Mouse (Mus musculus) midbrain, embryonic 13.5 days (tissue): ENCODE measurements around the gene B230219D22Rik. TPM values are rescaled to one million over a fixed set of nuclear protein-coding genes. Genes with fewer than 3 reads are reported as not detected.

Source experiments
- ATAC-seq: fragments of 200-750 bp; cut with Nextera tagmentation; 2 replicates; pipeline ENCODE4 v1.8.0; 2017; ENCODE audit warnings: mild to moderate bottlenecking, moderate TSS enrichment, moderate library complexity
- H3K27ac ChIP-seq: fragments of 300-500 bp; sonication (generic); 2 replicates; pipeline ENCODE4 v1.5.1; 2015; ENCODE audit warnings: inconsistent platforms, mild to moderate bottlenecking, moderate library complexity
- H3K27me3 ChIP-seq: fragments of 300-500 bp; sonication (generic); 2 replicates; pipeline ENCODE4 v1.6.1; 2015; ENCODE audit warnings: mild to moderate bottlenecking, inconsistent platforms
- H3K36me3 ChIP-seq: fragments of 300-500 bp; sonication (generic); 2 replicates; pipeline ENCODE4 v1.6.1; 2015; ENCODE audit warnings: mild to moderate bottlenecking, inconsistent platforms
- H3K4me1 ChIP-seq: fragments of 300-500 bp; sonication (generic); replicated peaks from 2 replicates; pipeline ENCODE4 v1.6.1; 2015; ENCODE audit warnings: inconsistent platforms
- H3K4me2 ChIP-seq: fragments of 300-500 bp; sonication (generic); replicated peaks from 2 replicates; pipeline ENCODE4 v1.6.1; 2015; ENCODE audit warnings: moderate library complexity, mild to moderate bottlenecking, inconsistent platforms
- H3K4me3 ChIP-seq: fragments of 300-500 bp; sonication (generic); replicated peaks from 2 replicates; pipeline ENCODE4 v1.5.1; 2015; ENCODE audit warnings: mild to moderate bottlenecking, inconsistent platforms
- H3K9ac ChIP-seq: fragments of 300-500 bp; sonication (generic); replicated peaks from 2 replicates; pipeline ENCODE4 v1.6.1; 2015; ENCODE audit warnings: mild to moderate bottlenecking, inconsistent platforms
- H3K9me3 ChIP-seq: fragments of 300-500 bp; sonication (generic); 2 replicates; pipeline ENCODE4 v1.6.1; 2016; ENCODE audit warnings: mild to moderate bottlenecking, inconsistent platforms
- WGBS: fragments of 180-500 bp; shearing (Covaris S2); methylation state at CpG from one replicate; pipeline ENCODE4 v1.1.7; 2015; 5-methylcytosine and 5-hydroxymethylcytosine counted together
- polyA plus RNA-seq: library from polyadenylated mRNA; unstranded; fragments of >200 nt; fragmentation: Nextera tagmentation; extraction: Ambion mirVana; gene quantifications from 2 replicates; pipeline ENCODE4 v1.2.1, GENCODE M21; 2015

Gene B230219D22Rik
- polyA plus RNA-seq, 1 experiment from 2014 or later, result 69.3 TPM

- no peaks in the 10 kb centered on the region for H3K4me1 ChIP-seq
- no peaks in the 10 kb centered on the region for H3K9me3 ChIP-seq
- no peak overlapping the region for H3K27ac ChIP-seq
- H3K36me3 ChIP-seq, result peaks cover 5% of the 10 kb centered on the region
- H3K4me2 ChIP-seq, result no peak overlapping the region
- no peak for ATAC-seq
- H3K27me3 ChIP-seq, result no peaks in the 10 kb centered on the region
- no peak overlapping the region for H3K4me3 ChIP-seq
- 89% methylated on average over 7 of the region's 7 CpGs for WGBS
- no peak overlapping the region for H3K9ac ChIP-seq
These were observed 37.8 kb downstream of the B230219D22Rik start for GRCm38 (mm10) chr13:55730716-55731115.

DNA sequence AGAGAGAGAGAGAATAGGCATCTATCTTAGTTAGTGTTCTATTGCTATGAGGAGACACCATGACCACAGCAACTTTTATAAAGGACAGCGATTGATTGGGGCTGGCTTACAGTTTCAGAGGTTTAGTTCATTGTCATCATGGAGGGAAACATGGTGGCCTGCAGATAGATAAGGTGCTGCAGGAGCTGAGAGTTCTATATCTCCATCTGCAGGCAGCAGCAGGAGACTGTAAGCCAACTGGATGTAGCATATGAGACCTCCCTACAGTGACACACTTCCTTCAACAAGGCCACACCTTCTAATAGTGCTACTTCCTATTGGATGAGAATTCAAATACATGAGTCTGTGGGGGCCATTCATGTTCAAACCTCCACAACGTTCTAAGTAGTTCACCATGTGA, 39.2 kb downstream of the B230219D22Rik start:
- H3K36me3 ChIP-seq, result no peaks in the 10 kb centered on the region
- no peak for ATAC-seq
- no peak overlapping the region for H3K4me2 ChIP-seq
- H3K4me3 ChIP-seq, result no peak overlapping the region
- no peak overlapping the region for H3K27ac ChIP-seq
- H3K9me3 ChIP-seq, result no peaks in the 10 kb centered on the region
- no peaks in the 10 kb centered on the region for H3K27me3 ChIP-seq
- WGBS, result 81% methylated on average over 2 of the region's 2 CpGs
- H3K9ac ChIP-seq, result no peak overlapping the region
- no peaks in the 10 kb centered on the region for H3K4me1 ChIP-seq

GRCm38 (mm10) chr13:55733628-55734502, 40.9 kb downstream of the B230219D22Rik start:
- H3K27ac ChIP-seq, result no peak overlapping the region
- WGBS, result 89% methylated on average over 22 of the region's 22 CpGs
- no peak overlapping the region for H3K4me3 ChIP-seq
- H3K9ac ChIP-seq, result no peak overlapping the region
- no peaks in the 10 kb centered on the region for H3K36me3 ChIP-seq
- H3K9me3 ChIP-seq, result no peaks in the 10 kb centered on the region
- no peaks in the 10 kb centered on the region for H3K27me3 ChIP-seq
- H3K4me2 ChIP-seq, result no peak overlapping the region
- H3K4me1 ChIP-seq, result no peaks in the 10 kb centered on the region
- ATAC-seq, result no peak

DNA sequence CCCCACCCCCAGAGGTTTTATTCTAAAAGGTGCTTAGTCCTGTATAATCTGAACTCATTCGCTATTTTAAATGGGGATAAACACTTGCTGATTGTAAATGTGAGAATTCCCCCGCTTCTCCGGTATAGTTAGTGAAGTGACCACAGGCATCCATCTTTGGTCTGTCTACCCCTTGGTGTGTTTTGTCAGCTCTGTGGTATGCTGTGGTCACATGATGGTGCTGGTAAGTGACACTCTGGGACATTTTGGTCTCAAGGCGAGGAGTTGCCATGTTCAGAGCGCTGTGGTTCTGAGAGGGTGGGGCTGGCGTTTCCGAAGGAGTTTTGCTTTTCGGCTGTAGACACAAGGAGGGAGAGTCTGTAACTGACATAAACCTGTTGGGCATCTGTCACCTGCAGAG, 45.0 kb downstream of the B230219D22Rik start:
- Histone ChIP-seq H3K4me3 (no peak overlapping the region), H3K4me2 (no peak overlapping the region), H3K27me3 (no peaks in the 10 kb centered on the region), H3K27ac (no peak overlapping the region), H3K36me3 (no peaks in the 10 kb centered on the region), H3K9ac (no peak overlapping the region), H3K9me3 (no peaks in the 10 kb centered on the region), H3K4me1 (0 out of 2 replicates have a peak, but pooled peaks cover 5% of the 10 kb centered on the region)
- WGBS, result 96% methylated on average over 8 of the region's 8 CpGs
- ATAC-seq, result no peak

DNA sequence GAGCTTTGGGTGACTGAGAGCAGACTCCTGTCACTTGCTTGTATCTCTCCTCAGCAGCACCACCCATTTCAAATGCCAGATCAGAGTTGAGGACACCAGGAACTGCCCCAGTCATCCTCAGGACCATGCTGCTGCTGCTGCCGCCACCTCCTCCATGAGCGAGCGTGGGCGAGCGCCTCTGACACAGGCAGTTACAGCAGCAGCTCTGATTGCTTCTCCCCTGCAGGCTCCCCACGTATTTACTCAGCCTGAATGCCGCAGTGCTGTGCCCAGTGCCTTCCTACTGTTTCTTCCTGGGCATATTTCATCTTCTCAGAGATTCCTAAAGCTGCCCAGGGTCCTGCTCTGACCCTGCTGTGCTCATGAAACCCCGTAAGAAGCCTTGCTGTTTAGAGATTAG, 49.4 kb downstream of the B230219D22Rik start:
- Histone ChIP-seq H3K4me2 (no peak overlapping the region), H3K4me1 (0 out of 2 replicates have a peak, but pooled peaks cover 5% of the 10 kb centered on the region), H3K27me3 (no peaks in the 10 kb centered on the region), H3K36me3 (no peaks in the 10 kb centered on the region), H3K4me3 (no peak overlapping the region), H3K9ac (no peak overlapping the region), H3K27ac (no peak overlapping the region), H3K9me3 (no peaks in the 10 kb centered on the region)
- ATAC-seq, result no peak
- WGBS, result 82% methylated on average over 8 of the region's 8 CpGs

Other genes with a start within 250 kb of the B230219D22Rik start
- 26.8 and 35.7 TPM in 2 replicates for gene Grk6, start 248.1 kb upstream of the B230219D22Rik start, polyA plus RNA-seq
- 2.3 and 2.8 TPM in 2 replicates for gene Prr7, start 228.9 kb upstream of the B230219D22Rik start, polyA plus RNA-seq
- 655 and 674 TPM in 2 replicates for gene Dbn1, start 205.0 kb upstream of the B230219D22Rik start, polyA plus RNA-seq
- 145 and 159 TPM in 2 replicates for gene Pdlim7, start 179.4 kb upstream of the B230219D22Rik start, polyA plus RNA-seq
- 4.3 and 4.7 TPM in 2 replicates for gene Dok3, start 163.8 kb upstream of the B230219D22Rik start, polyA plus RNA-seq
- gene Ddx41, start 156.5 kb upstream of the B230219D22Rik start, polyA plus RNA-seq, result 60.2 and 66.6 TPM in 2 replicates
- 64.9 and 72.3 TPM in 2 replicates for gene Fam193b, start 122.0 kb upstream of the B230219D22Rik start, polyA plus RNA-seq
- 103 and 125 TPM in 2 replicates for gene Tmed9, start 119.4 kb upstream of the B230219D22Rik start, polyA plus RNA-seq
- 45.5 and 47.4 TPM in 2 replicates for gene B4galt7, start 93.2 kb upstream of the B230219D22Rik start, polyA plus RNA-seq
- gene Caml, start 70.1 kb upstream of the B230219D22Rik start, polyA plus RNA-seq, result 92.3 and 97.5 TPM in 2 replicates
- 31.3 and 33.5 TPM in 2 replicates for gene Ddx46, start 58.1 kb upstream of the B230219D22Rik start, polyA plus RNA-seq
- gene Txndc15, start 21.5 kb downstream of the B230219D22Rik start, polyA plus RNA-seq, result 121 and 129 TPM in 2 replicates
- gene Pcbd2, start 34.2 kb downstream of the B230219D22Rik start, polyA plus RNA-seq, result 19.7 and 23.0 TPM in 2 replicates
- 0.12 TPM in 1 of 2 replicates, not detected in the other for gene Catsper3, start 91.4 kb downstream of the B230219D22Rik start, polyA plus RNA-seq
- gene Pitx1, start 143.1 kb downstream of the B230219D22Rik start, polyA plus RNA-seq, result 0.75 and 1.5 TPM in 2 replicates